Mouse (Mus musculus) ovary, adult 2 months (tissue): ENCODE data around the gene Gpn2. TPM values are rescaled to one million over a fixed set of nuclear protein-coding genes. Genes with fewer than 3 reads are reported as not detected.

Source experiments
- polyA plus RNA-seq: library from polyadenylated mRNA; depleted of rRNA; stranded (reverse); fragments of >200 nt; gene quantifications from 2 replicates; pipeline ENCODE4 v1.2.3, GENCODE M21; 2012; rRNA removed

The Gpn2 gene
- polyA plus RNA-seq: 87.1 and 91.4 TPM in 2 replicates

DNA sequence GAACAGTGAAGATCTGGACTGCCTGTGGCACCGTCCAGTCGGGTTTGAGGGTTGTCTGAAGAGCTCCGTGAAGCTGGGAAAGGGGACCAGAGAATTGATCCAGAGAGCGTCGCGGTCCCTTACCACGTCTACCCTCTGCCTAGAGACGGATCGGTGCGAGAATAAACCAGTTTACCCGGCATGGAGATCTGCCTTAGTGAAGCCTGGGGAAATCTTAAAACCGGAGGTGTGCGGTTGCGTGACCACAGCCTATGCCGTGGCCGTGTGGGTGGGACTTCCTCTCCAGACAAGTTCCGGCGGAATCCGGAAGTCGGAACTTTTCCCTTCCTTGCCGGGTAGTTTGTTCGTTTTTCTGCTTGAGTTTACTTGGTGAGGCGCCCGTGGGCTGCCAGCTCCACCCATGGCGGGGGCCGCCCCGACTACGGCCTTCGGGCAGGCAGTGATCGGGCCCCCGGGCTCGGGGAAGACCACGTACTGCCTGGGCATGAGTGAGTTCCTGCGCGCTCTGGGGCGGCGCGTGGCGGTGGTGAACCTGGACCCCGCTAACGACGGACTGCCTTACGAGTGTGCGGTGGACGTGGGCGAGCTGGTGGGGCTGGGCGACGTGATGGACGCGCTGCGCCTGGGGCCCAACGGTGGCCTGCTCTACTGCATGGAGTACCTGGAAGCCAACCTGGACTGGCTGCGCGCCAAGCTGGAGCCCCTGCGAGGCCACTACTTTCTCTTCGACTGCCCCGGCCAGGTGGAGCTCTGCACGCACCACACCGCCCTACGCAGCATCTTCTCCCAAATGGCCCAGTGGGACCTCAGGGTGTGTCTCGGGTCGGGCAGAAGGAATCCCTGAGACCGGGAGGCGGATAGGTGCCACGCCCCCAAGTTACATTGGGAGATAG, at the start of gene Gpn2:
Gpn2 (plus strand) TSS at position 304 of the 893 bp plus-strand sequence.

DNA sequence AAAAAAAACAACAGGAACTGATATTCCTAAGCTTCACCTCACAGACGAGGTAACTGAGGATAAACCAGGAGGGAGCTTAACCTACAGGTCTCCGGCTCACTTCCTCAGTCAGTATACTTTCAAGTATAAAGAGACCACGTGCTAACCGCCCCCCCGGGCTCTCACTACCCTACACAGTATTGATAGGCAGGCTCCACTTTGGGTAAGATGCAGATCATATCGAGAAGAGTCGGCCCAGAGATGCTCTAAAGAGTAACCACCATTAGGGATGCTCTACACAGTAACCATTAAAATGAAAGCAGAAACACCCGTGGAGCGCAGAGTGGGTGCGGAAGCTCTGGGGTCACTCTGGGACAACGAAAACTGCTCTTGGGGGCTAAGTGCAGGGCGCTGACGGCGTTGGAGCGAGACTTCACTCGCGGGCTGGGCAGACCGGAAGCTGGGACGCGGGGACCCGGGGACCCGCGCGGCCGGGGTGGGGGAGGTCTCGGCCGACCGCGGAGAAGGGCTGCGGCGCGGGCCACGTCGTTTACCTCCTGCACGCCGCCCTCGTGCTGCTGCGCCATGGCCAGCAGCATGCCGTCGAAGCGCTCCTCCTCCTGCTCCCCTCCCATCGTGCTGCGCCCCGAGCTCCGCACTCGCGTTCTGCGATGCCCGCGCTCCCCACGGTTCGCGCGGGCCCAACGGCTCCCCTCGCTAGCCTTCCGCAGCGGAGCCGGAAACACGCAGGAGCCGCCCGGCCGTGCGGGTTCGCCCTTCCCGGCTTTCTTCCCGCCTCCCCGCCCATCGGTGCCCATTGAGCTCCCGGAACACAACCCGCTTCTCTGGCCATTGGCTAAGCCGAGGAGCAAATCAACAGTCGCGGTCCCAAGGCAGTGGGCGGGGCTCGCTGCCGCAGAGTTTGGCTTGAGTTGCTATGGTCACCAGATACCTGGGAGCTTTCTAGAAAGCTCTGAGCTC, 38.6 kb upstream of the Gpn2 start, which contains the start of gene Nudc:
Nudc (minus strand) TSS at position 725 of the 960 bp plus-strand sequence.

DNA sequence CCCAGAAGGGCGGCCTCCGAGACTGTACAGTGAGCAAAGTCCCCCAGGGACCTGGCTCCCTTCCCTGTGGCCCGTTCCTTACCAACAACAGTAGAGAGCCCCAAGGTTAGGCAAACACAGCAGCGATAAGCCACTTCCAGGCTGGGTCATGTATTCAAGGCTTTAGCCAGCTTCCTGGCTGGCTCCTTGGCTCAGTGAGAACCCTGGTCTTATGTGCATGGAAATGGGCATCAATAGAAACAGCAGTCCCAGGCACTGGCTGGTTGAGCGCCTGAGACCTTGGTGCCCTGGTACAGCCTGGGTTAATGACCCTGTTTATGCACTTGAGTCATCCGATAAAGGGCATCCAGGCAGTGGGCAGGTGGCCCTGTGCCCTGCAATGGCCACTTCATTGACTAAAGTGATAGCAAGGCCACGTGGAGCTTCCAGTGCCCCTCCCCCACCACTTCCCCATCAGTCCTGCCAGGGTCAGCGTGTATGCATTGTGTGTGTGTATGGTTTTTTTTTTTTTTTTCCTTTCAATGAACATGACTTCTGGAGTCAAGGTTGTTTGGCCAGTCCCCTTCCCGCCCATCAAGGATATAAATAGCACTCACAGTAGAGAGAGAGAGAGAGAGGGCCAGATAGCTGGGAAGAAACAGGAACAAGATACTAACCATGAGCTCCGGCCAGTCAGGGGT, 31.3 kb upstream of the Gpn2 start, which contains the start of gene Nr0b2:
Nr0b2 (plus strand) TSS at position 609 of the 680 bp plus-strand sequence.

DNA sequence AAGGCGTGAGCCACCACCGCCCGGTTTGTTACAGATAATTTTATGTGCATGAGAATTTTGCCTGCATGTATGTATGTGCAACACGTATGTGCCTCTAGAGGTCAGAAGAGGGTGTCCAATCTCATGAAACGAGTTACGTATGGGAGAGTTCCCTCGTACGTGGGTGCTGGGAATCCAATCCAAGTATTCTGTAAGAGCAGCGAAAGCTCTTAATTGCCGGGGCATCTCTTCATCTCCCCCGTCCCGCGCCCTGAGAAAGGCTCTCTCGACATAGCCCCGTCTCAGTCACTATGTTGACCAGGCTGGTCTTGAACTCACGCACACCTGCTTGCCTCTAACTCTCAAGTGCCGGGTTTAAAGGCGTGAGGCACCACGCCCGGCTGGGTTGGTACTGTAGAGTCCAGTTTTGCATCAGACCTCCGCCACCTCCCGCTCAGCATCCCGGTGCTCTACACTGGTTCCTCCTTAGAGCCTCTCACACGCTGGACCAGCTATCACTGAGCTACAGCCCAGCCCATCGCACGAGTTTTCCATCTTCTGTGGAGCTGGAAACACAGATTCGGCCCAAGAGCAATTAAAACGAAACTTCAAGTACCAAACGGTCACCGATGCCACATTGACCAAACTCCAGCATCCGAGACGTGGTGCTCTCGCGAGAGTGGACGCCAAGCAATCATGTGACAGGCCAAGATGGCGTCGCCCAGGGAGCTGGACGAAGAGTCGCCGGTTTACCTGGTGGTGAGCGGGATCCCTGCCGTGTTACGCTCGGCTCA, 9.9 kb upstream of the Gpn2 start, which contains the start of gene Gpatch3:
Gpatch3 (plus strand) TSS at position 676 of the 773 bp plus-strand sequence.

DNA sequence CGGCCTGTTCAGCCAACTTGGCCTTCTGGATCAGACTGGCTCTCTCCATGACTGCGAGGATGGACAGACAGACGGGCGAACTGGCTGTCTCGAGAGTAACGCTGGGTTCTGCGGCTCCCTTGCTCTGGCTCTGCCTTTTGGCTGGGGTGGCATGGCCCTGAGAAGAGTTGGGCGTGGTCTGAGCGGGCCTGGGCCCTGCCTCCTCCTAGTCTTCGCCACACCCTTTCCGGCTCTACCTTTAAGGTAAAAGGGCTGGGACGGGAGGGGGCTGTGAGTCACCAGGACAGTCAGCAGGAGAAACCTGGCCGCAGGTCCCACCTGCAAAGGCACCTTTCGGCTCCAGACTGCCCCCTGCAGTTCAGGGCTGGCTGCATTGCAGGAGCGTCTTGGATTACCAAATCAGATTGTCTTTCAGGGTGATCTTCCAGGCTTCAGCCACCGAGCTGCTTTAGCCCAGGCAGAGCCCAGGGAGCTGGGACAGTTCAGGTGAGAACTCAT, 17.6 kb downstream of the Gpn2 start, which contains the start of gene Sfn:
Sfn (minus strand) TSS at position 448 of the 498 bp plus-strand sequence.

Other genes with a start within 250 kb of the Gpn2 start
- 62.7 and 68.1 TPM in 2 replicates for gene Wdtc1, start 230.9 kb upstream of the Gpn2 start, polyA plus RNA-seq
- gene Slc9a1, start 214.7 kb upstream of the Gpn2 start, polyA plus RNA-seq: 55.8 and 58.3 TPM in 2 replicates
- gene Tent5b, start 104.2 kb upstream of the Gpn2 start, polyA plus RNA-seq: 15.6 and 17.0 TPM in 2 replicates
- gene Trnp1, start 85.8 kb upstream of the Gpn2 start, polyA plus RNA-seq: 2.5 and 3.1 TPM in 2 replicates
- 10.6 and 11.2 TPM in 2 replicates for gene Kdf1, start 65.4 kb upstream of the Gpn2 start, polyA plus RNA-seq
- 51.6 and 78.1 TPM in 2 replicates for gene Nudc, start 38.4 kb upstream of the Gpn2 start, polyA plus RNA-seq
- 12.8 and 13.7 TPM in 2 replicates for gene Nr0b2, start 31.0 kb upstream of the Gpn2 start, polyA plus RNA-seq
- gene Gpatch3, start 9.6 kb upstream of the Gpn2 start, polyA plus RNA-seq: 6.7 and 7.2 TPM in 2 replicates
- 12.4 and 13.8 TPM in 2 replicates for gene Sfn, start 17.8 kb downstream of the Gpn2 start, polyA plus RNA-seq
- gene Zdhhc18, start 65.8 kb downstream of the Gpn2 start, polyA plus RNA-seq: 40.4 and 42.4 TPM in 2 replicates
- 14.1 and 17.8 TPM in 2 replicates for gene Pigv, start 88.3 kb downstream of the Gpn2 start, polyA plus RNA-seq
- gene Arid1a, start 172.4 kb downstream of the Gpn2 start, polyA plus RNA-seq: 60.5 and 80.7 TPM in 2 replicates